Comparison of ENCODE assay signal across 7 mouse cellular contexts in the genomic region with DNA sequence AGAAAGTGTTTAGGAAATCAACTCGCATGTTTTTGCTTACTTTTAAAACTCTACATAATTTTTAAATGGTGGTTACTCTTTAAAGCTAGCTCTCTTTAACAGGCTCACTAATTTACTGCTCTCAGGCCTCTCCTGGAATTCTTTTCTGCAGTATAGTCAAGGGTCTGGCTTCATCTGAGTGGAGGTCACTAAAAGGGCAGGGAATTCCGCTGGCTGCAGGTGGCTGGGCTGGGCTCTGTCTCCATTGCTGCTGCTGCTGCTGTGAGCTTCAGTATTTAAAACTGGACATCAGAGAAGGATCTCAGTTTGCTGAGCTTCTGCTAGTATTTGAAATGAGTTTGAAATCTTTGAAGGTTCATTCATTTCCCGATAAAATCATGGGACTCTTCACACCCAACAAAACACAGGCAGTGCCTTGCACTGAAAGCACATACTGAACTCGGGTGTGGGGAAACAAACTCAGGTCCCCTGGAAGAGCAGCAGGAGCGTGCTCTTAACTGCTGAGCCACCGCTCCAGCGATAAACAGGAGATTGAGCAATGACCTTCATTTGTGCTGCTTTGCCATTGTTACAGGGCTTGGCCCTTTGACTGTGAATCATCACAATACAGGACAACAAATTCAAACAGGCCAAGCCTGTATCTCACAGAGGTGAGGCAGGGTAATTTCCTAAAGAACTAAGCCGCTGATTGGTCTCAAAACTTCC.
DNase-seq lines count a peak whose midpoint lies in the region; ATAC-seq and TF ChIP-seq lines count a peak whose summit lies in the region.

No protein-coding gene starts in this region.

- H3K27me3 ChIP-seq in lung, embryonic 14.5 days (ENCODE audit: insufficient read depth, low read length): no peaks in the 10 kb centered on the region
- H3K27me3 ChIP-seq in heart, embryonic 13.5 days (replicated peaks): no peaks in the 10 kb centered on the region
- H3K27me3 ChIP-seq in neural tube, embryonic 15.5 days (replicated peaks): no peaks in the 10 kb centered on the region
- no peaks in the 10 kb centered on the region for H3K27me3 ChIP-seq in midbrain, postnatal 0 days (ENCODE audit: insufficient read depth, low read length)

- peaks cover 6% of the 10 kb centered on the region; the same call in 1 of the 2 replicates for H3K9me3 ChIP-seq in lung, embryonic 14.5 days (ENCODE audit: low read depth, low read length)
- no peaks in the 10 kb centered on the region for H3K9me3 ChIP-seq in heart, embryonic 13.5 days
- H3K9me3 ChIP-seq in neural tube, embryonic 15.5 days (replicated peaks): peaks cover 7% of the 10 kb centered on the region; the same call in 1 of the 2 replicates
- peaks cover 5% of the 10 kb centered on the region; the same call in 1 of the 2 replicates for H3K9me3 ChIP-seq in midbrain, postnatal 0 days (ENCODE audit: low read length)

- TF ChIP-seq CTCF in lung, embryonic 14.5 days (IDR thresholded peaks at IDR 0.05; ENCODE audit: low read depth): no peak
- TF ChIP-seq CTCF in lung, adult 2 months (IDR thresholded peaks at IDR 0.05; ENCODE audit: insufficient read depth, low read length): no peak
- no peak for TF ChIP-seq CTCF in midbrain, postnatal 0 days (IDR thresholded peaks at IDR 0.05)

- H3K36me3 ChIP-seq in lung, embryonic 14.5 days (ENCODE audit: insufficient read depth): no peaks in the 10 kb centered on the region
- peaks cover 7% of the 10 kb centered on the region; the same call in 1 of the 2 replicates for H3K36me3 ChIP-seq in heart, embryonic 13.5 days
- no peaks in the 10 kb centered on the region for H3K36me3 ChIP-seq in neural tube, embryonic 15.5 days
- no peaks in the 10 kb centered on the region for H3K36me3 ChIP-seq in midbrain, postnatal 0 days (ENCODE audit: insufficient read depth, low read length)

- no peak overlapping the region for H3K4me3 ChIP-seq in lung, embryonic 14.5 days (ENCODE audit: low read depth, low read length)
- no peak overlapping the region for H3K4me3 ChIP-seq in lung, adult 2 months (replicated peaks; ENCODE audit: extremely low read depth, low read depth, low read length)
- H3K4me3 ChIP-seq in heart, embryonic 13.5 days: no peak overlapping the region
- no peak overlapping the region for H3K4me3 ChIP-seq in neural tube, embryonic 15.5 days (replicated peaks)
- H3K4me3 ChIP-seq in midbrain, postnatal 0 days (ENCODE audit: low read depth, low read length): no peak overlapping the region

- no peak overlapping the region for H3K4me2 ChIP-seq in lung, embryonic 14.5 days
- H3K4me2 ChIP-seq in heart, embryonic 13.5 days: peak overlapping the region; percentile 16; the same call in 1 of the 2 replicates
- no peak overlapping the region for H3K4me2 ChIP-seq in neural tube, embryonic 15.5 days
- H3K4me2 ChIP-seq in midbrain, postnatal 0 days (ENCODE audit: low read depth, low read length, poor library complexity, severe bottlenecking): no peak overlapping the region

- H3K4me1 ChIP-seq in lung, embryonic 14.5 days (ENCODE audit: insufficient read depth): peaks cover 19% of the 10 kb centered on the region; the same call in 1 of the 2 replicates
- peaks cover 10% of the 10 kb centered on the region; the same call in 1 of the 2 replicates for H3K4me1 ChIP-seq in lung, adult 2 months (ENCODE audit: control insufficient read depth, insufficient read depth, low read length)
- H3K4me1 ChIP-seq in heart, embryonic 13.5 days: peaks cover 35% of the 10 kb centered on the region
- H3K4me1 ChIP-seq in neural tube, embryonic 15.5 days: 0 out of 2 replicates have a peak, but pooled peaks cover 5% of the 10 kb centered on the region
- 0 out of 2 replicates have a peak, but pooled peaks cover 2% of the 10 kb centered on the region for H3K4me1 ChIP-seq in midbrain, postnatal 0 days (ENCODE audit: insufficient read depth, low read length)

- peak overlapping the region; percentile 75 for H3K27ac ChIP-seq in lung, embryonic 14.5 days (ENCODE audit: low read depth)
- H3K27ac ChIP-seq in heart, embryonic 13.5 days (replicated peaks): peak overlapping the region; percentile 94
- H3K27ac ChIP-seq in neural tube, embryonic 15.5 days (replicated peaks): peak overlapping the region; percentile 41; the same call in 1 of the 2 replicates
- H3K27ac ChIP-seq in midbrain, postnatal 0 days (ENCODE audit: low read depth, low read length): no peak overlapping the region

- 27% methylated on average over 8 of the region's 8 CpGs for WGBS in lung, embryonic 14.5 days
- WGBS in lung, adult 2 months: 32% methylated on average over 8 of the region's 8 CpGs
- 24% methylated on average over 8 of the region's 8 CpGs for WGBS in heart, embryonic 13.5 days
- 32% methylated on average over 8 of the region's 8 CpGs for WGBS in neural tube, embryonic 15.5 days
- 67% methylated on average over 8 of the region's 8 CpGs for WGBS in midbrain, postnatal 0 days

- no peak for ATAC-seq in lung, embryonic 14.5 days (ENCODE audit: insufficient read depth)
- ATAC-seq in heart, embryonic 13.5 days (ENCODE audit: extremely low read depth, insufficient number of reproducible peaks, low FRiP score, low TSS enrichment): no peak
- ATAC-seq in neural tube, embryonic 15.5 days (ENCODE audit: low FRiP score): no peak
- ATAC-seq in midbrain, postnatal 0 days (ENCODE audit: low FRiP score): no peak

- no peak for TF ChIP-seq POLR2A in lung, adult 2 months (IDR thresholded peaks at IDR 0.05; ENCODE audit: borderline replicate concordance, extremely low read depth, low read depth, low read length)

- peak; percentile 22 for DNase-seq in lung, embryonic 14.5 days
- no peak for DNase-seq in lung, adult 2 months
- DNase-seq in adrenal gland, postnatal 14 days: peak; percentile 34
- DNase-seq in midbrain, postnatal 0 days (ENCODE audit: low spot score): no peak
- DNase-seq in frontal cortex, adult 2 months (ENCODE audit: extremely low spot score in 1 of 2, low spot score in 1 of 2): no peak

- no peak overlapping the region for H3K9ac ChIP-seq in lung, embryonic 14.5 days
- no peak overlapping the region for H3K9ac ChIP-seq in heart, embryonic 13.5 days
- no peak overlapping the region for H3K9ac ChIP-seq in neural tube, embryonic 15.5 days (replicated peaks)
- no peak overlapping the region for H3K9ac ChIP-seq in midbrain, postnatal 0 days (replicated peaks; ENCODE audit: low read length, poor library complexity, severe bottlenecking)

Comparison
In these comparisons a context has a peak if more than half of its experiments do, and no peak if none do; other contexts are left out.
1. DNase-seq: peak in lung, embryonic 14.5 days (single experiment) and adrenal gland, postnatal 14 days (single experiment); none in lung, adult 2 months (single experiment), midbrain, postnatal 0 days (single experiment) and frontal cortex, adult 2 months (0 of 2).